In the genomic region with DNA sequence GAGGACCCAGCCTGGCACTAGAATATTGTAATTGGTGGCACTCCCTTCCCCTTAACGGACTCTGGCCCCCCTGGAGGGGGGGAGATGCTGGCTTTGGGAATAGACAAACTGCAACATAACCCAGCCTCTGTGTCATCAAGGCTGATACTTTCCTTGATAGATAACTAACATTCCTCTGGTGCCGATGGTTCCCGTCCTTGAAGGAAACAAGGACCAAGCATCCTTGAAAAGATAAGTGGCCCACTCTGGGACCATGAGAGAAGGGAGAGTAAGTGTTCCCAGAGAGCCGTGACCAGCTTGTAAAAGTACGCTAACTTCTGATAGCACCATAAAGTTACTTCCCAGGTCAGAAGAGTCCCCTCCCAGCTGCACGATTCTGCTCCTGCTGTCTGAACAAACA, we compare ENCODE assay signal across 27 mouse cellular contexts. TPM values are rescaled to one million over a fixed set of nuclear protein-coding genes. Genes with fewer than 3 reads are reported as not detected.
DNase-seq lines count a peak whose midpoint lies in the region; TF ChIP-seq lines count a peak whose summit lies in the region.
"Had no signal": no experiment of that assay in that cellular context is flagged by ENCODE, and none has a peak within 500 bp of the region (broad histone marks: within the 10 kb centered on the region; RNA-seq: fewer than 3 reads in every experiment).

No protein-coding gene starts in this region.

- 29% methylated on average over 6 of the region's 6 CpGs for WGBS in heart, embryonic 10.5 days
- WGBS in heart, adult 2 months: 33% methylated on average over 6 of the region's 6 CpGs
- WGBS in midbrain, embryonic 10.5 days: 84% methylated on average over 6 of the region's 6 CpGs

- 0 out of 2 replicates have a peak overlapping the region, but pooled peaks have one; percentile 22 for H3K27ac ChIP-seq in heart, embryonic 10.5 days
- no peak overlapping the region for H3K27ac ChIP-seq in heart, adult 2 months
- no peak overlapping the region for H3K27ac ChIP-seq in midbrain, embryonic 10.5 days (replicated peaks)
- H3K27ac ChIP-seq: embryonic facial prominence, embryonic 10.5 days; embryonic facial prominence, embryonic 13.5 days; forebrain, embryonic 12.5 days; forebrain, embryonic 15.5 days; heart, embryonic 15.5 days; hindbrain, embryonic 14.5 days; hindbrain, postnatal 0 days had no signal

- no peak for TF ChIP-seq EP300 in heart, adult 2 months (IDR thresholded peaks at IDR 0.05; ENCODE audit: insufficient read depth, low read depth, low read length)

- H3K9me3 ChIP-seq in heart, embryonic 10.5 days: no peaks in the 10 kb centered on the region
- H3K9me3 ChIP-seq in midbrain, embryonic 10.5 days (replicated peaks): no peaks in the 10 kb centered on the region
- H3K9me3 ChIP-seq: embryonic facial prominence, embryonic 10.5 days; embryonic facial prominence, embryonic 13.5 days; forebrain, embryonic 12.5 days; forebrain, embryonic 15.5 days; G1E; heart, embryonic 15.5 days had no signal

- intact Hi-C loops in heart, adult 2 months (cut with DNase I): no loop called here

- TF ChIP-seq CTCF in heart, adult 2 months (IDR thresholded peaks at IDR 0.05): no peak

- H3K27me3 ChIP-seq in heart, embryonic 10.5 days (ENCODE audit: insufficient read depth, poor library complexity, severe bottlenecking): no peaks in the 10 kb centered on the region
- H3K27me3 ChIP-seq in heart, adult 2 months (ENCODE audit: control insufficient read depth, insufficient read depth, low read length): no peaks in the 10 kb centered on the region
- H3K27me3 ChIP-seq in midbrain, embryonic 10.5 days (ENCODE audit: low read depth, poor library complexity, severe bottlenecking): no peaks in the 10 kb centered on the region
- H3K27me3 ChIP-seq: embryonic facial prominence, embryonic 13.5 days; forebrain, embryonic 12.5 days; forebrain, embryonic 15.5 days; heart, embryonic 15.5 days had no signal

- H3K9ac ChIP-seq in heart, adult 2 months (ENCODE audit: low read depth, low read length): no peak overlapping the region
- H3K9ac ChIP-seq: embryonic facial prominence, embryonic 13.5 days; forebrain, embryonic 12.5 days; forebrain, embryonic 15.5 days; heart, embryonic 15.5 days; hindbrain, embryonic 14.5 days had no signal

- H3K36me3 ChIP-seq in heart, embryonic 10.5 days: no peaks in the 10 kb centered on the region
- no peaks in the 10 kb centered on the region for H3K36me3 ChIP-seq in heart, adult 2 months (ENCODE audit: control insufficient read depth, insufficient read depth, low read length)
- no peaks in the 10 kb centered on the region for H3K36me3 ChIP-seq in midbrain, embryonic 10.5 days
- H3K36me3 ChIP-seq: embryonic facial prominence, embryonic 10.5 days; embryonic facial prominence, embryonic 13.5 days; forebrain, embryonic 12.5 days; forebrain, embryonic 15.5 days; G1E; heart, embryonic 15.5 days had no signal

- H3K4me1 ChIP-seq in heart, embryonic 10.5 days: peaks cover 9% of the 10 kb centered on the region
- H3K4me1 ChIP-seq in heart, adult 2 months (ENCODE audit: control insufficient read depth, insufficient read depth, low read length): no peaks in the 10 kb centered on the region
- no peaks in the 10 kb centered on the region for H3K4me1 ChIP-seq in midbrain, embryonic 10.5 days
- H3K4me1 ChIP-seq: embryonic facial prominence, embryonic 10.5 days; forebrain, embryonic 12.5 days had no signal

- TF ChIP-seq POLR2A in heart, adult 2 months (IDR thresholded peaks at IDR 0.05; ENCODE audit: insufficient read depth, low read depth, low read length): no peak

- H3K79me2 ChIP-seq in heart, adult 2 months (replicated peaks; ENCODE audit: control insufficient read depth, insufficient read depth, low read length): no peaks in the 10 kb centered on the region

- no peak overlapping the region for H3K4me3 ChIP-seq in heart, embryonic 10.5 days
- no peak overlapping the region for H3K4me3 ChIP-seq in heart, adult 2 months
- no peak overlapping the region for H3K4me3 ChIP-seq in midbrain, embryonic 10.5 days
- H3K4me3 ChIP-seq: embryonic facial prominence, embryonic 10.5 days; embryonic facial prominence, embryonic 13.5 days; erythroblast, embryonic 14.5 days; forebrain, embryonic 12.5 days; forebrain, embryonic 15.5 days; heart, embryonic 15.5 days had no signal

- DNase-seq in adrenal gland, adult 2 months: peak; percentile 31
- no peak for DNase-seq in adrenal gland, postnatal 4 days (ENCODE audit: low spot score in 2 of 2)
- DNase-seq in heart, embryonic 10.5 days (ENCODE audit: low spot score): no peak
- DNase-seq in heart, adult 2 months: no peak
- peak; percentile 61 for DNase-seq in ovary, adult 18-20 months (ENCODE audit: low spot score)
- DNase-seq in ovary, postnatal 14 days (ENCODE audit: low spot score): no peak
- DNase-seq in midbrain, embryonic 10.5 days (ENCODE audit: low spot score): no peak
- DNase-seq: B cell, adult 2 months; cerebellum, adult 11-12 months; cerebellum, adult 8-10 months; cerebellum, postnatal 10 days; cerebellum, postnatal 36 days; embryo, embryonic 11 days; gastrocnemius, postnatal 25 days; heart, adult 18-20 months; heart, postnatal 10 days; heart, postnatal 4 days had no signal

RNA-seq across cellular contexts. Expression of gene Sfr1, which starts 9.0 kb away (rescaled TPM):
- 10 to 100 TPM; 88.4 to 89.9 TPM for total RNA-seq in adrenal gland, adult 2 months (2021)
- polyA plus RNA-seq in adrenal gland, adult 2 months (2012; rRNA removed): 45.7 and 62.8 TPM in 2 replicates
- total RNA-seq in adrenal gland, postnatal 4 days (2021): 100 to 1,000 TPM; 102 to 112 TPM
- 238 and 281 TPM in 2 replicates for polyA plus RNA-seq in heart, embryonic 10.5 days (2016; fragmentation: Nextera tagmentation; extraction: Ambion mirVana)
- total RNA-seq in heart, adult 2 months (2021): 10 to 100 TPM; 62.8 to 67.7 TPM
- polyA plus RNA-seq in heart, adult 2 months (2012; rRNA removed): 56.1 and 83.0 TPM in 2 replicates
- polyA plus RNA-seq in midbrain, embryonic 10.5 days (2016; fragmentation: Nextera tagmentation; extraction: Ambion mirVana): 271 and 279 TPM in 2 replicates

RNA-seq across cellular contexts. Expression of gene Col17a1, which starts 30.6 kb away (rescaled TPM):
- total RNA-seq in adrenal gland, adult 2 months (2021): not detected
- polyA plus RNA-seq in adrenal gland, adult 2 months (2012; rRNA removed): 0.03 and 0.16 TPM in 2 replicates
- under 1 TPM; 0.20 to 0.22 TPM for total RNA-seq in adrenal gland, postnatal 4 days (2021)
- polyA plus RNA-seq in heart, embryonic 10.5 days (2016; fragmentation: Nextera tagmentation; extraction: Ambion mirVana): 0.43 and 0.63 TPM in 2 replicates
- under 1 TPM in 1 of 2 experiments, not detected in 1; 0.18 TPM for total RNA-seq in heart, adult 2 months (2021)
- 0.03 and 0.37 TPM in 2 replicates for polyA plus RNA-seq in heart, adult 2 months (2012; rRNA removed)
- 0.17 and 0.31 TPM in 2 replicates for polyA plus RNA-seq in midbrain, embryonic 10.5 days (2016; fragmentation: Nextera tagmentation; extraction: Ambion mirVana)
- polyA plus RNA-seq: erythroblast, embryonic 14.5 days; G1E; inflammation-experienced regulatory T-cells, adult 6 months had no signal

Comparison
In these comparisons a context has a peak if more than half of its experiments do, and no peak if none do; other contexts are left out.
1. DNase-seq: peak in adrenal gland, adult 2 months (single experiment) and ovary, adult 18-20 months (single experiment); none in adrenal gland, postnatal 4 days (0 of 2), heart, embryonic 10.5 days (single experiment), heart, adult 2 months (0 of 2), ovary, postnatal 14 days (single experiment) and midbrain, embryonic 10.5 days (single experiment).